Mouse (Mus musculus): ENCODE data around the gene Cks1b. TPM values are rescaled to one million over a fixed set of nuclear protein-coding genes. Genes with fewer than 3 reads are reported as not detected.
A peak's percentile ranks its signal among the peaks of the same experiment; 100 is the strongest.

The Cks1b gene
- polyA plus RNA-seq, 1 experiment from 2014 or later: 301 TPM

GRCm38 (mm10) chr3:89394006-89394893 is 23.9 kb downstream of the Cks1b start, which contains the start of gene Zbtb7b:
Gene Zbtb7b, minus strand, starts transcription at chr3:89394776.
- Histone ChIP-seq H3K9me3 (replicated peaks) (no peaks in the 10 kb centered on the region), H3K27ac (peak within 1 kb of the TSS; percentile 83), H3K4me1 (replicated peaks) (peaks cover 74% of the 10 kb centered on the region), H3K9ac (peak within 1 kb of the TSS; percentile 78), H3K4me2 (peak within 1 kb of the TSS; percentile 94), H3K36me3 (no peaks in the 10 kb centered on the region), H3K4me3 (replicated peaks) (peak within 1 kb of the TSS; percentile 65), H3K27me3 (peaks cover 31% of the 10 kb centered on the region)
- peak; percentile 63 for DNase-seq
- WGBS (ENCODE audit: insufficient replicate concordance): under 1% methylated on average over 40 of the region's 42 CpGs
- ATAC-seq (ENCODE audit: low read depth): peak; percentile 47

- ATAC-seq (ENCODE audit: low read depth) (peak; percentile 91), DNase-seq (peak; percentile 98)
- Histone ChIP-seq H3K9me3 (replicated peaks) (no peaks in the 10 kb centered on the region), H3K4me3 (replicated peaks) (peak overlapping the region; percentile 65), H3K9ac (peak overlapping the region; percentile 78), H3K27ac (peak overlapping the region; percentile 83), H3K27me3 (peaks cover 31% of the 10 kb centered on the region), H3K4me2 (peak overlapping the region; percentile 94), H3K4me1 (replicated peaks) (peaks cover 78% of the 10 kb centered on the region), H3K36me3 (no peaks in the 10 kb centered on the region)
- 0% methylated on average over 15 of the region's 15 CpGs for WGBS (ENCODE audit: insufficient replicate concordance)
These were observed 24.6 kb downstream of the Cks1b start for GRCm38 (mm10) chr3:89393605-89394004.

GRCm38 (mm10) chr3:89392871-89393311 is 25.3 kb downstream of the Cks1b start:
- Histone ChIP-seq H3K27me3 (peaks cover 31% of the 10 kb centered on the region), H3K27ac (peak overlapping the region; percentile 69), H3K4me1 (replicated peaks) (peaks cover 86% of the 10 kb centered on the region), H3K4me3 (replicated peaks) (peak overlapping the region; percentile 65), H3K9me3 (replicated peaks) (no peaks in the 10 kb centered on the region), H3K4me2 (peak overlapping the region; percentile 94), H3K36me3 (no peaks in the 10 kb centered on the region), H3K9ac (peak overlapping the region; percentile 68)
- no peak for DNase-seq
- WGBS (ENCODE audit: insufficient replicate concordance): under 1% methylated on average over 18 of the region's 24 CpGs
- no peak for ATAC-seq (ENCODE audit: low read depth)

GRCm38 (mm10) chr3:89391663-89392511 is 26.3 kb downstream of the Cks1b start:
- no peaks in the 10 kb centered on the region for H3K9me3 ChIP-seq (replicated peaks)
- peak overlapping the region; percentile 94 for H3K4me2 ChIP-seq
- peaks cover 94% of the 10 kb centered on the region for H3K4me1 ChIP-seq (replicated peaks)
- H3K9ac ChIP-seq: peak overlapping the region; percentile 68
- no peak for ATAC-seq (ENCODE audit: low read depth)
- 2% methylated on average over 52 of the region's 56 CpGs for WGBS (ENCODE audit: insufficient replicate concordance)
- no peaks in the 10 kb centered on the region for H3K36me3 ChIP-seq
- peak overlapping the region; percentile 65 for H3K4me3 ChIP-seq (replicated peaks)
- peak overlapping the region; percentile 69 for H3K27ac ChIP-seq
- DNase-seq: no peak
- peaks cover 31% of the 10 kb centered on the region for H3K27me3 ChIP-seq

GRCm38 (mm10) chr3:89390699-89391662 is 27.2 kb downstream of the Cks1b start:
- peak overlapping the region; percentile 69 for H3K27ac ChIP-seq
- peak overlapping the region; percentile 65 for H3K4me3 ChIP-seq (replicated peaks)
- DNase-seq (no peak), ATAC-seq (ENCODE audit: low read depth) (no peak)
- H3K27me3 ChIP-seq: peaks cover 31% of the 10 kb centered on the region
- no peaks in the 10 kb centered on the region for H3K36me3 ChIP-seq
- H3K9me3 ChIP-seq (replicated peaks): no peaks in the 10 kb centered on the region
- peak overlapping the region; percentile 94 for H3K4me2 ChIP-seq
- peak overlapping the region; percentile 68 for H3K9ac ChIP-seq
- H3K4me1 ChIP-seq (replicated peaks): peaks cover 93% of the 10 kb centered on the region
- 31% methylated on average over 19 of the region's 19 CpGs for WGBS (ENCODE audit: insufficient replicate concordance)

- WGBS (ENCODE audit: insufficient replicate concordance): 38% methylated on average over 5 of the region's 5 CpGs
- H3K36me3 ChIP-seq: no peaks in the 10 kb centered on the region
- DNase-seq (no peak), ATAC-seq (ENCODE audit: low read depth) (no peak)
- H3K4me1 ChIP-seq (replicated peaks): peaks cover 91% of the 10 kb centered on the region
- no peak overlapping the region for H3K9ac ChIP-seq
- peak overlapping the region; percentile 69 for H3K27ac ChIP-seq
- H3K9me3 ChIP-seq (replicated peaks): no peaks in the 10 kb centered on the region
- peaks cover 25% of the 10 kb centered on the region for H3K27me3 ChIP-seq
- H3K4me3 ChIP-seq (replicated peaks): no peak overlapping the region
- peak overlapping the region; percentile 94 for H3K4me2 ChIP-seq
These were observed 28.1 kb downstream of the Cks1b start for GRCm38 (mm10) chr3:89390111-89390515.

GRCm38 (mm10) chr3:89388901-89389740 is 29.1 kb downstream of the Cks1b start:
- Histone ChIP-seq H3K4me2 (0 out of 2 replicates have a peak overlapping the region, but pooled peaks have one; percentile 12), H3K9me3 (replicated peaks) (no peaks in the 10 kb centered on the region), H3K27ac (peak overlapping the region; percentile 69), H3K4me3 (replicated peaks) (no peak overlapping the region), H3K9ac (no peak overlapping the region), H3K36me3 (no peaks in the 10 kb centered on the region), H3K4me1 (replicated peaks) (peaks cover 87% of the 10 kb centered on the region), H3K27me3 (peaks cover 25% of the 10 kb centered on the region)
- no peak for ATAC-seq (ENCODE audit: low read depth)
- no peak for DNase-seq
- WGBS (ENCODE audit: insufficient replicate concordance): 26% methylated on average over 5 of the region's 6 CpGs

GRCm38 (mm10) chr3:89388134-89388881 is 29.9 kb downstream of the Cks1b start:
- Histone ChIP-seq H3K4me3 (replicated peaks) (no peak overlapping the region), H3K4me2 (peak overlapping the region; percentile 32), H3K9me3 (replicated peaks) (no peaks in the 10 kb centered on the region), H3K27ac (peak overlapping the region; percentile 37), H3K9ac (peak overlapping the region; percentile 29; the same call in 1 of the 2 replicates), H3K27me3 (peaks cover 25% of the 10 kb centered on the region), H3K36me3 (no peaks in the 10 kb centered on the region), H3K4me1 (replicated peaks) (peaks cover 81% of the 10 kb centered on the region)
- WGBS (ENCODE audit: insufficient replicate concordance): 42% methylated on average over 11 of the region's 11 CpGs
- ATAC-seq (ENCODE audit: low read depth): no peak
- no peak for DNase-seq

GRCm38 (mm10) chr3:89387632-89388031 is 30.6 kb downstream of the Cks1b start:
- 58% methylated on average over 11 of the region's 11 CpGs for WGBS (ENCODE audit: insufficient replicate concordance)
- Histone ChIP-seq H3K9me3 (replicated peaks) (no peaks in the 10 kb centered on the region), H3K9ac (no peak overlapping the region)

More at GRCm38 (mm10) chr3:89387632-89388031, 30.6 kb downstream of the Cks1b start:
- H3K27me3 ChIP-seq: peaks cover 21% of the 10 kb centered on the region
- DNase-seq (no peak), ATAC-seq (ENCODE audit: low read depth) (no peak)
- no peak overlapping the region for H3K27ac ChIP-seq
- H3K36me3 ChIP-seq: no peaks in the 10 kb centered on the region
- peaks cover 77% of the 10 kb centered on the region for H3K4me1 ChIP-seq (replicated peaks)
- peak overlapping the region; percentile 32 for H3K4me2 ChIP-seq
- peak overlapping the region; percentile 12; the same call in 1 of the 2 replicates for H3K4me3 ChIP-seq (replicated peaks)

Data from liver, embryonic 13.5 days (tissue).